Mouse (Mus musculus): ENCODE measurements around the gene Rhoc. TPM values are rescaled to one million over a fixed set of nuclear protein-coding genes. Genes with fewer than 3 reads are reported as not detected.
A peak's percentile ranks its signal among the peaks of the same experiment; 100 is the strongest.
"Not testable (repeated sequence)": the region's sequence is repeated elsewhere in the genome, so short reads cannot be mapped to it uniquely, and the experiment has no call there.

Gene Rhoc
- polyA plus RNA-seq (2016; fragmentation: Nextera tagmentation; extraction: Ambion mirVana) = 120 and 121 TPM in 2 replicates

DNA sequence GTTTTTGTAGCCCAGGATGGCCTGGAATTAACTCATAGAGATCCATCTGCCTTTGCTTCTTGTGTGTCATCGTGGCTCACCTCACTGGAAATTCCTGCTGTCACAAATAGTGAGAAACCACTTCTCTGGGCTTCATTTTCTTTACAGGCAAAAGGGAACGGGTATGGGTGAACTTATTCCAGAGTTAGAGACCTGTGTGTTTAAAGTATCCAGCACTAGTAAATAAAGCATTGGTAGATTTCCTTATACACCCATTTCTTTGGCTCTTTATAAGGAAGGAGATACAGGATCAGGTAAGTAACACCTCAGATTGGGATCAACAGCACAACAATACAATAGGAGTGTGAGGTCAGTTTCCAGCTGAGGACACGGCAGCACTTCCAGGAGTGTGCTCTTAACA is at the start of gene Rhoc:
Rhoc (plus strand) TSS at position 301 of the 400 bp plus-strand sequence.
- Histone ChIP-seq H3K36me3 (replicated peaks) (peaks cover 20% of the 10 kb centered on the region), H3K27ac (replicated peaks) (peak within 1 kb of the TSS; percentile 90), H3K4me1 (peaks cover 51% of the 10 kb centered on the region), H3K4me3 (peak within 1 kb of the TSS; percentile 71), H3K9me3 (no peaks in the 10 kb centered on the region), H3K27me3 (replicated peaks; ENCODE audit: low read depth, poor library complexity, severe bottlenecking) (peaks cover 44% of the 10 kb centered on the region)
- no peak for DNase-seq (ENCODE audit: low spot score)
- 33% methylated on average over 3 of the region's 3 CpGs for WGBS

DNA sequence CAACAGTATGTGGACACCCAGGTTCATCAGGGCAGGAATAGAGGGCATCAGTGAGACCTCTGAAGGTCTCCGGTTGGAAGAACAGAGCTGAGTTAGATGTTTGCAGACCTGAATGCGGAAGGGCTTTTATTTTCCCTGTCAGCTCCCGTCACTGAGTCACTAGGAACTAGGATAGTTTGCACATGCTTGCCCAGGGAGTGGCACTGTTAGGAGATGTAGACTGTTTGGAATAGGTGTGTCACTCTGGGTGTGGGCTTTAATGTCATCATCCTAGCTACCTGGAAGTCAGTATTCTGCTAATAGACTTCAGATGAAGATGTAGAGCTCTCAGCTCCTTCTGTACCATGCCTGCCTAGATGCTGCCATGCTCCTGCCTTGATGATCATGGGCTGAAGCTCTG is 46.2 kb upstream of the Rhoc start:
- Histone ChIP-seq H3K9me3 (no peaks in the 10 kb centered on the region), H3K4me1 (no peaks in the 10 kb centered on the region), H3K4me3 (no peak overlapping the region), H3K27me3 (replicated peaks; ENCODE audit: low read depth, poor library complexity, severe bottlenecking) (no peaks in the 10 kb centered on the region), H3K36me3 (replicated peaks) (no peaks in the 10 kb centered on the region), H3K27ac (replicated peaks) (no peak overlapping the region)
- 89% methylated on average over 3 of the region's 3 CpGs for WGBS
- no peak for DNase-seq (ENCODE audit: low spot score)

DNA sequence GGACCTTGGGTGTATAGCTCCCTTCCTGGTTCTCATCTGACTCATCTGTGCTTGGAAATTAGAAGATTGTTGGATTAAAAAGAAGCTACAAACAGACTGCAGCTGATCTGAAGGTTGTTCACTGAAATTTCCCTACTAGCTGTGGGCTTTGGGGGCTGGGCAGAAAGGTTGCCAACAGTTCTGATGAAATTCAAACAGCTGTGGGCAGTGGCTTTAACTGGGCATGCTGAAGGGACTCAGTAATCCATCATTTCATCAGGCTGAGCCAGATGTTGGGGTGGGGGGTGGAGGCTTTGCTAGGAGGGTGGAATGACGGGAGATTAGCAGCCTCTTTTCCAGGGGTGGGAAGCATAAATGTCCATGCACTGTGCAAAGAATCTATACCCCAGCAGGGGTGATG is 45.0 kb upstream of the Rhoc start:
- 56% methylated on average over 1 of the region's 1 CpGs for WGBS
- Histone ChIP-seq H3K27ac (replicated peaks) (no peak overlapping the region), H3K4me1 (no peaks in the 10 kb centered on the region), H3K9me3 (no peaks in the 10 kb centered on the region), H3K36me3 (replicated peaks) (no peaks in the 10 kb centered on the region), H3K4me3 (no peak overlapping the region), H3K27me3 (replicated peaks; ENCODE audit: low read depth, poor library complexity, severe bottlenecking) (no peaks in the 10 kb centered on the region)
- DNase-seq (ENCODE audit: low spot score) = no peak

DNA sequence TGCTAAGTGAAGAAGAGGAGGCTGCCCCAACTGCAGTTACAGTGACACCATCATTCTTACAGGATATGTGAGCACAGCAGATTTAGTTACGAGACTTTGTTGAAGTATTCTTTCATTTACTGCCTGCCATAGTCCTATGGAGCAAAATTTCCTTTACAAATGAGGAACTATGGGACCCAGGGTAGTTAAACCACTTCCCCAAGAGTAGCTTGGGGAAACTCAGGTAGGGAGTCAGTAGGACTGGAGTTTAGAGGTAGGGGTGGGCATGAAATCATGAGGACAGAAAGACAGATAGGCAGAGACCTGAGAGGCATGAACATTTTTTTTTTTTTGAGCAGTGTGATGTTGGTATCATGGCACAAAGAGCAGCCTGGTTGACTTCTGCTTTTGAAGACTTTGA is 44.3 kb upstream of the Rhoc start:
- no peaks in the 10 kb centered on the region for H3K27me3 ChIP-seq (replicated peaks; ENCODE audit: low read depth, poor library complexity, severe bottlenecking)
- no peak overlapping the region for H3K27ac ChIP-seq (replicated peaks)
- no peak for DNase-seq (ENCODE audit: low spot score)
- H3K36me3 ChIP-seq (replicated peaks) = no peaks in the 10 kb centered on the region
- H3K4me1 ChIP-seq = no peaks in the 10 kb centered on the region
- H3K9me3 ChIP-seq = no peaks in the 10 kb centered on the region
- no peak overlapping the region for H3K4me3 ChIP-seq
- 82% methylated on average over 1 of the region's 1 CpGs for WGBS

DNA sequence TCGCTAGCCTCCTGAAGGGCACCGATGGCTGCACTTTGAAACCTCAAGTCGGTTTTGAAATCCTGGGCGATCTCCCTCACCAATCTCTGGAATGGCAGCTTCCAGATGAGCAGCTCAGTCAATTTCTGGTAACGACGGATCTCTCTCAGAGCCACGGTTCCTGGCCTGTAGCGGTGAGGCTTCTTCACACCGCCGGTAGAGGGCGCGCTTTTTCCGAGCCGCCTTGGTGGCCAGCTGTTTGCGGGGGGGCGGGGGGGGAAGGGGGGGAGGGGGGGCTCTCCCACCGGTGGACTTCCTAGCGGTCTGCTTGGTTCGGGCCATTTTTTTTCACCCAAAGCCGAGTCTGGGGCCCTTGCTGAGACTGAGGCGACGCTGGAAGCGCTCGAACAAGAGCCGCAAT is 35.3 kb upstream of the Rhoc start:
- peak; percentile 61 for DNase-seq (ENCODE audit: low spot score)
- H3K4me1 ChIP-seq; H3K9me3 ChIP-seq; H3K36me3 ChIP-seq (replicated peaks); H3K27ac ChIP-seq (replicated peaks): not testable (repeated sequence)
- Histone ChIP-seq H3K27me3 (replicated peaks; ENCODE audit: low read depth, poor library complexity, severe bottlenecking) (peaks cover 19% of the 10 kb centered on the region), H3K4me3 (peak overlapping the region; percentile 40; the same call in 1 of the 2 replicates)
- WGBS = 11% methylated on average over 25 of the region's 25 CpGs

DNA sequence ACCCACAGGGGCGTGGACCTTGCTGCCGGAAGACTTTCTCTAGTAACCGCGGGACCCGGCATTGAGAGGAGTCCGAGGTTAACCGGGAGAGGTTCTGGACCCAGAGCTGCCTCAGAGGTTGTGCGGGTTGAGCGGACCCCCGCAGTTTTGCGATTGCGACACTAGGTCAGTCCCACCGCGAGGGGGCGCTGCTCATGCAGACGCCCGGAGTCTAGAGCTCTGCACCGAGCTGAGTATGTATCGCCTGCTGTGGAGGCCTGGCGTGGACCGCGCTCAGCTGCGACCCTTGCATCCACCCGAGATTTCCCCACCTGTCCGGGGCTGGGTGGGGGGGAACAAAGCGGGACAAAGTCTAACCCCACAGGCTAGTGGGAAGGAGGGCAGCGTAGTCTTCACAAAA is 29.8 kb upstream of the Rhoc start:
- 2% methylated on average over 27 of the region's 27 CpGs for WGBS
- peak overlapping the region; percentile 80 for H3K27ac ChIP-seq (replicated peaks)
- H3K36me3 ChIP-seq (replicated peaks) = no peaks in the 10 kb centered on the region
- H3K4me1 ChIP-seq = peaks cover 22% of the 10 kb centered on the region
- peak overlapping the region; percentile 60 for H3K4me3 ChIP-seq
- DNase-seq (ENCODE audit: low spot score) = peak; percentile 91
- peaks cover 48% of the 10 kb centered on the region for H3K27me3 ChIP-seq (replicated peaks; ENCODE audit: low read depth, poor library complexity, severe bottlenecking)
- H3K9me3 ChIP-seq = no peaks in the 10 kb centered on the region

DNA sequence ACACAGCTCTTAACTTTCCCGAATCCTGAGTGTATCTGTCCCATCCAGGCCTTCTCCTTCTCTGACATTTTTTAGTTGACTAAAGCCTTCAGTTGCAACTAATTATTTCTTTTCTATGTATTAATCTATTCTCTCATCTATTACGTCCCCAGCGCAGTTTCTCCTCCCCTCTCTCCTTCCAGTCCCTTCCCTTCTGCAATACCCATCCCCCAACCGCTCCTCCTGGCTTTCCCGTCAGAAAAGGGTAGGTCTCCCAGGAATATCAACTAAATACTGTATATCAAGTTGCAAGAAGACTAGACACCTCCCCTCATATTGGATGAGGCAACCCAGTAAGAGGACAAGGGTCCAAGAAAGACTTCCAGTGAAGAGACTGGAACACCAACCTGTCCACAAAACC is 29.3 kb upstream of the Rhoc start:
- DNase-seq (ENCODE audit: low spot score) = no peak
- H3K27ac ChIP-seq (replicated peaks) = peak overlapping the region; percentile 80
- H3K27me3 ChIP-seq (replicated peaks; ENCODE audit: low read depth, poor library complexity, severe bottlenecking) = peaks cover 44% of the 10 kb centered on the region
- no peaks in the 10 kb centered on the region for H3K9me3 ChIP-seq
- H3K4me3 ChIP-seq = peak overlapping the region; percentile 60
- H3K4me1 ChIP-seq = peaks cover 22% of the 10 kb centered on the region
- WGBS = 9% methylated on average over 5 of the region's 5 CpGs
- no peaks in the 10 kb centered on the region for H3K36me3 ChIP-seq (replicated peaks)

DNA sequence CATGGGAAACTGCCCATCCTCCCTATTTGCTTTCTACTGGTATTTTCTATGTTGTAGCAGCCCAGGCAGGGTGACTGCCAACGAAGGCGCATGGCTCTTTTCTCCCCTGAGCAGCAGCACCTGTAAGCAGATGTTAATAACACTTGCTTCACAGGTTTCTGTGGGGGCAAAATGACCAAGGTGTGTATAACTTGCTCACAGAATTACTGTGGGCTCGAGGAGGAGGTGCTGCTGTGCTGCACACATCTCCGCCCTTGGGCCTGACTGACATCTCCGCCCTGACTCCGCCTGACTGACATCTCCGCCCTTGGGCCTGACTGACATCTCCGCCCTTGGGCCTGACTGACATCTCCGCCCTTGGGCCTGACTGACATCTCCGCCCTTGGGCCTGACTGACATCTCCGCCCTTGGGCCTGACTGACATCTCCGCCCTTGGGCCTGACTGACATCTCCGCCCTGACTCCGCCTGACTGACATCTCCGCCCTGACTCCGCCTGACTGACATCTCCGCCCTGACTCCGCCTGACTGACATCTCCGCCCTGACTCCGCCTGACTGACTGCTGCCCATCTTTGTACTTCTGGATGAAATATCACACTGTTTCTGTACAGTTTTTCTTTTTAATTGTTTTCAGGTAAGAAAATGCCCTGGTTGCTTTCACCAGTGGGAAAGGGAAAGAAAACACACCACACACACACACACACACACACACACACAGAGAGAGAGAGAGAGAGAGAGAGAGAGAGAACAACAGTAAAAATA is 25.9 kb upstream of the Rhoc start:
- WGBS = 16% methylated on average over 20 of the region's 20 CpGs
- H3K4me3 ChIP-seq; H3K27ac ChIP-seq (replicated peaks); H3K9me3 ChIP-seq; DNase-seq (ENCODE audit: low spot score); H3K36me3 ChIP-seq (replicated peaks): not testable (repeated sequence)
- Histone ChIP-seq H3K4me1 (peaks cover 14% of the 10 kb centered on the region), H3K27me3 (replicated peaks; ENCODE audit: low read depth, poor library complexity, severe bottlenecking) (peaks cover 34% of the 10 kb centered on the region)

DNA sequence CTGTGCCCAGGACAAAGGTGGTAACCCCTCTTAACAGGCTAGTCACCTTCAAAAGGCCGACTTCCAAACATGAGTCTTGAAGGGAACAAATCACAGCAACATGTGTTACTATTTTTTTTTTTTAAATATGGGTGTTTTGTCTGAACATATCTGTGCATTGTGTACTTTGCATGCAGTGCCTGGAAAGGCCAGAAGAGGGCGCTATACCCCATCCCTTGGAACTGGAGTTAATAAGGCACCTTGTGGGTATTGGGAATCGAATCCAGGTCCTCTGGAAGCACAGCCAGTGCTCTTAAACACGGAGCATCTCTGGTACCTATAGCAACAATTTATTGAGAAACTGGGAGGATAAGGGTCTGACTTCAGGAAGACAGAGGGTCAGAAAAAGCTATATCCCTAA is 23.2 kb upstream of the Rhoc start:
- DNase-seq (ENCODE audit: low spot score) = peak; percentile 51
- Histone ChIP-seq H3K4me3 (no peak overlapping the region), H3K4me1 (peaks cover 17% of the 10 kb centered on the region), H3K36me3 (replicated peaks) (no peaks in the 10 kb centered on the region), H3K27ac (replicated peaks) (no peak overlapping the region), H3K9me3 (no peaks in the 10 kb centered on the region), H3K27me3 (replicated peaks; ENCODE audit: low read depth, poor library complexity, severe bottlenecking) (peaks cover 20% of the 10 kb centered on the region)
- 29% methylated on average over 4 of the region's 4 CpGs for WGBS

DNA sequence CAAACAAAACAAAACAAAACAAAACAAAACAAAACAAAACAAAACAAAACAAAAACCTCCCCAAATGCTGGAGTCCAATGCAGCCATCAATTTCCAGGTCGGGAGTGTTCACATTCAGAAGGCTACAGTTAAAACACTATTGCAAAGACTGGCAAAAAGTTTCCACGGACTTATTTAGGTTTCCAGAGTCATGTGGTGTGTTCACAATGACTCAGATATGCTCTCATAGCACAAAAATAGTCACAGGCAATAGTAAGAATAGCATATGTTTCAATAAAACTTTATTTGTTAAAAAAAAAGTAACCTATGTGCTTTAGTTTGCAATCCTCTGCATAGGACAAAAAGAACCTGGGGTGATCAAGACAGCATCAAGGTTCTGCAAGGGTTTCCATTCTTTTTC is 21.0 kb upstream of the Rhoc start:
- H3K27me3 ChIP-seq (replicated peaks; ENCODE audit: low read depth, poor library complexity, severe bottlenecking) = peaks cover 10% of the 10 kb centered on the region
- DNase-seq (ENCODE audit: low spot score) = no peak
- peaks cover 25% of the 10 kb centered on the region for H3K4me1 ChIP-seq
- no peaks in the 10 kb centered on the region for H3K36me3 ChIP-seq (replicated peaks)
- no peak overlapping the region for H3K27ac ChIP-seq (replicated peaks)
- WGBS = 58% methylated on average over 2 of the region's 2 CpGs
- H3K9me3 ChIP-seq = no peaks in the 10 kb centered on the region
- H3K4me3 ChIP-seq = no peak overlapping the region

DNA sequence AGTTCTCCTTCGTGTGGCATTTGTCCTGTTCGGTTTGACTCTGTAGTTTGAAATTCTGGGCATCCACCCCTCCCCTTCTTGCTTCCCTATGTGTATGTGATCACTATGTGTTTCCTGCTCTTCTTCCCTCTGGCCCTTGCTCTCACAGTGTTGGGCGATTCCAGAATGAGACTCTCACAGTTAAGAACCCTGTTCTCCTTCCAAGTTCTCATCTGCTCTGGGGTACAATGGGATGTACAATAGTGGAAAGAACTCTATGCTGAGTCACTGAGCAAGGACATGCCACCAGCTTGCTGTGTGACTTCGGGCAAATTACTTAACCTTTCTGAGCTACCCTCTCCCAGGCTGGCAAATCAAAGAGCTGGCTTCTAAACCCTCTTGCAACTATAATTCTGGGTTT is 20.5 kb upstream of the Rhoc start:
- no peak for DNase-seq (ENCODE audit: low spot score)

DNA sequence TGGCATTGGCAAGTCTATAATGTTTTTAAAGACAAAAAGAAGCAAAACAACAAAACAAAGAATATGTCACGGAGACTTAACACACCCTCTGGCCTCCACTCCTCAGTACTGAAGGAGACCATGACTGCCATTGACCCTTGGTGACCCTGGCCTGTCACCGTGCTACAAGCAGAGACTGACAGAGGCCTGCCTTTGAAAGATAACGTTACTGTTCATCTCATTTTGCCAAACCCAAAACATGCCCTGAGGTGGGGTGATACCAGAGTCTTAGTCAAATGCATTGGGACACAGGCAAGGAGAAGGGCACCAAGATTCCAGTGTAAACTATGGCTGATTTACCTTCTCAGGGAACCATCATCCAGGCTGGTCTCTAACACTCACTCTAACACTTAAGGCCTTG is 19.0 kb upstream of the Rhoc start:
- no peak overlapping the region for H3K4me3 ChIP-seq
- no peaks in the 10 kb centered on the region for H3K9me3 ChIP-seq
- H3K36me3 ChIP-seq (replicated peaks) = no peaks in the 10 kb centered on the region
- H3K27ac ChIP-seq (replicated peaks) = no peak overlapping the region
- 40% methylated on average over 3 of the region's 3 CpGs for WGBS
- H3K27me3 ChIP-seq (replicated peaks; ENCODE audit: low read depth, poor library complexity, severe bottlenecking) = peaks cover 27% of the 10 kb centered on the region
- DNase-seq (ENCODE audit: low spot score) = no peak
- H3K4me1 ChIP-seq = peaks cover 29% of the 10 kb centered on the region

More for the DNA sequence above, 20.5 kb upstream of the Rhoc start:
- Histone ChIP-seq H3K36me3 (replicated peaks) (no peaks in the 10 kb centered on the region), H3K4me1 (peaks cover 26% of the 10 kb centered on the region), H3K4me3 (no peak overlapping the region), H3K27ac (replicated peaks) (no peak overlapping the region), H3K9me3 (no peaks in the 10 kb centered on the region), H3K27me3 (replicated peaks; ENCODE audit: low read depth, poor library complexity, severe bottlenecking) (peaks cover 16% of the 10 kb centered on the region)
- WGBS = 81% methylated on average over 4 of the region's 4 CpGs

DNA sequence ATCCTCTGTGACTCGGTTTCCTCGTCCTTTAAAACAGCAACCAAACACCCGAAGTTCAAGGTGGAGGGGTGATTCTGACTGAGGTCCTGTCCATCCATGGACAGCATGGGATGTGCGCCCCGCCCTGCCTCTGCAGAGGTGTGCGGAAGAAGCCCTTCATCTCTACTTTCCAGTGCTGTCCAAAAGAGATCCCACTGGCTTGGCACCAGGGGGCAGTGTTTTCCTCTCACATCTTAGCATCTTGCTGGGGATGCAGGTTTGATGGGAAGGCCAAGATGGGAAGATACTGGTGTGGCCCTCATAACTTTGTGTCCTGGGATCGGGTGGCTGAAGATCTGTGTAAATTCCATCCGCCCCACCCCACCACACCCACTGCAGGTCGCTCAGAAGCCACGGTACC is 18.1 kb upstream of the Rhoc start:
- Histone ChIP-seq H3K4me1 (peaks cover 29% of the 10 kb centered on the region), H3K36me3 (replicated peaks) (no peaks in the 10 kb centered on the region), H3K27ac (replicated peaks) (no peak overlapping the region), H3K27me3 (replicated peaks; ENCODE audit: low read depth, poor library complexity, severe bottlenecking) (peaks cover 27% of the 10 kb centered on the region), H3K9me3 (no peaks in the 10 kb centered on the region), H3K4me3 (no peak overlapping the region)
- DNase-seq (ENCODE audit: low spot score) = peak; percentile 58
- 56% methylated on average over 10 of the region's 10 CpGs for WGBS

All from embryonic facial prominence, embryonic 10.5 days (tissue).